Mouse (Mus musculus) midbrain, embryonic 10.5 days (tissue): ENCODE data around the gene Suclg1. TPM values are rescaled to one million over a fixed set of nuclear protein-coding genes. Genes with fewer than 3 reads are reported as not detected.

Experiments used
- DNase-seq: peaks from one replicate; pipeline ENCODE4 v3.0.0-alpha.2; 2017; ENCODE audit warnings: low spot score
- H3K27ac ChIP-seq: fragments of 300-500 bp; sonication (generic); replicated peaks from 2 replicates; pipeline ENCODE4 v1.5.1; 2016; ENCODE audit warnings: mild to moderate bottlenecking
- H3K27me3 ChIP-seq: fragments of 300-500 bp; sonication (generic); 2 replicates; pipeline ENCODE4 v1.6.1; 2016; ENCODE audit warnings: low read depth, mild to moderate bottlenecking; ENCODE audit not compliant: poor library complexity, severe bottlenecking
- H3K36me3 ChIP-seq: fragments of 300-500 bp; sonication (generic); 2 replicates; pipeline ENCODE4 v1.6.1; 2016; ENCODE audit warnings: mild to moderate bottlenecking, moderate library complexity
- H3K4me1 ChIP-seq: fragments of 300-500 bp; sonication (generic); 2 replicates; pipeline ENCODE4 v1.6.1; 2016
- H3K4me3 ChIP-seq: fragments of 300-500 bp; sonication (generic); 2 replicates; pipeline ENCODE4 v1.5.1; 2016; ENCODE audit warnings: mild to moderate bottlenecking, moderate library complexity
- H3K9me3 ChIP-seq: fragments of 300-500 bp; sonication (generic); replicated peaks from 2 replicates; pipeline ENCODE4 v1.6.1; 2016; ENCODE audit warnings: mild to moderate bottlenecking
- WGBS: fragments of 180-500 bp; shearing (Covaris S2); methylation state at CpG from one replicate; pipeline ENCODE4 v1.1.7; 2016; 5-methylcytosine and 5-hydroxymethylcytosine counted together
- polyA plus RNA-seq: library from polyadenylated mRNA; unstranded; fragments of >200 nt; fragmentation: Nextera tagmentation; extraction: Ambion mirVana; gene quantifications from 2 replicates; pipeline ENCODE4 v1.2.1, GENCODE M21; 2016

Gene Suclg1
- polyA plus RNA-seq, 1 experiment from 2014 or later = 176 TPM

DNA sequence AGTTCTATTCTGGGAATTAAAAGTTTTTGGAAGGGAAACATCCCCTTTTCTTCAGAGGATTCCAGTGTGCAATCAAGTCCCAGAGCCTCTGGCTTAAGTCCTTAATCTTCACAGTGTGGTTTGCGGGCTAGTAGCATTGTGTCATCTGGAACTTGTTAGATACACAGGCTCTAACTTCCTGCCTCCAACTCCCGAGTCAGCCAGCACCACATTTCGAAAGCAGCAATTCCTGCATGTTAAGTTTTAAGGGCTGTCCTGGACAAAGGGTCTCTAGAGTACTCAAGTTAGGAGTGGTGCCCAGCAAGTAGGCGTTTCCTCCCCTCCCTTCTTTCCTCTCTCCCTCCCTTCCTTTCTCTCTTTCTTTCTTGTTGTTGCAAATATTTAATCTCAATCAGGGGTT is 19.8 kb upstream of the Suclg1 start:
- DNase-seq = no peak
- no peak overlapping the region for H3K27ac ChIP-seq
- H3K4me1 ChIP-seq = no peaks in the 10 kb centered on the region
- H3K27me3 ChIP-seq = no peaks in the 10 kb centered on the region
- no peak overlapping the region for H3K4me3 ChIP-seq
- WGBS = 68% methylated on average over 4 of the region's 4 CpGs
- no peaks in the 10 kb centered on the region for H3K36me3 ChIP-seq
- H3K9me3 ChIP-seq = no peaks in the 10 kb centered on the region

DNA sequence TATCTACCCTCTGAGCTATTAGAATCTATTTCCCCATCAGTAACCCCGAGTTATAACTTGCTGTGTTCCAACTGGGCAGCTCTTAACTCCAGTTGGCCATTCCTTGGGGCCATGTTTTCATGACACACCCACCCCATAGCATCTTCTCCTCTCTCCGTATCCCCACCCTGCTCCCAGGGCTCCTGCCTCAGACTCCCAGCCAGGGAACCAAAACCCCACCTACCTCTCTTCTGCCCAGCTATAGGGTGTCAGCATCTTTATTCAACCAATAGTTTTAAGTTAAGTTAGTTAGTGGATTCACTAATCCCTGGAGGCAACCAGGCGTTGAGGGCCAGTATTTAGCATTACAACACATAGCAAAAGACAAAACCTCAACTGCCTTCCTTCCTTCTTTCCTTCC is 19.3 kb upstream of the Suclg1 start:
- no peaks in the 10 kb centered on the region for H3K27me3 ChIP-seq
- H3K36me3 ChIP-seq = no peaks in the 10 kb centered on the region
- DNase-seq = no peak
- no peaks in the 10 kb centered on the region for H3K4me1 ChIP-seq
- H3K4me3 ChIP-seq = no peak overlapping the region
- H3K27ac ChIP-seq = no peak overlapping the region
- H3K9me3 ChIP-seq = no peaks in the 10 kb centered on the region
- 61% methylated on average over 3 of the region's 3 CpGs for WGBS

DNA sequence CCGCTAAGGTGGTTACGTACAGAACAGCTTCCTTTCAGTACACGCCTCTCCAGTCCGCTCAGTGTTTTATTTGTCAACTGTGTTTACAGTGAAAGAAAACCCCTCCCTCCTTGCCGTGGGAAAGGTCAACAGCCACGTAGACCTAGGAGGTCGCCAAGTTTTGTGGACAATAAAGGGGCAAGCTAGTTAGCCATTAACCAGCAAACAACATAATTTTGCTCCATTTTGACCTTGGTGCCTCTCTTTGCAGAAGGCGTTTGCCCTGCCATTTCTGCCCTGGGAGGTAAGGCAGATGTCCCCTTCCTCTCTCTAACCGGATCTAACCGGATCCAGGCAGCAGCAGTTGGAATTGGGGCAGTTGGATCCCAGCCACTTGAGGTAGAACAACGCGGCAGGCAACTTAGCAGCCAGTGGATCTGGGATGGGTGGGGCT is 16.0 kb upstream of the Suclg1 start:
- no peaks in the 10 kb centered on the region for H3K4me1 ChIP-seq
- WGBS = 91% methylated on average over 12 of the region's 12 CpGs
- no peaks in the 10 kb centered on the region for H3K36me3 ChIP-seq
- no peak overlapping the region for H3K4me3 ChIP-seq
- no peaks in the 10 kb centered on the region for H3K27me3 ChIP-seq
- H3K27ac ChIP-seq = no peak overlapping the region
- 0 out of 2 replicates have a peak, but pooled peaks cover 2% of the 10 kb centered on the region for H3K9me3 ChIP-seq
- DNase-seq = no peak

DNA sequence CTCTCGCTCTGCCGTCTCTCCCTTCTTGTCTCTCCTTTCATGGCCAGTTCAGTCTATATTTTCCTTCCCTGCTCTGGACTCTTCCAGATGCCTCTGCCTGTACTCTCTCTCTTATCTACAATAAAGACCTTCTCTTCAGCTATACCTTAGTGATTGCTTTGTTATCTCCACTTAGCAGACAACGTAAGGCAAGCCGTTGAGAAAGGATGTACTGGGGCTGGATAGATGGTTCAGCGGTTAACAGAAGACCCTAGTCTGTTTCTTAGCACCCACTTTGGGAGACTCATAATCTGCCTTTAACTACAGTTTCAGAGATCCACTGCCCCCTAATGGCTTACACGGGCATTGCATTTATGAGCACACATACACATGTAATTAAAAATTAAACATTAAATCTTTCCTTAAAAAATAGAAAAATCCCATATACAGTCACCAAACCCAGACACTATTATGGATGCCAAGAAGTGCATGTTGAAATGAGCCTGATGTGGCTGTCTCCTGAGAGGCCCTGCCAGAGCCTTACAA is 14.9 kb upstream of the Suclg1 start:
- Histone ChIP-seq H3K4me1 (no peaks in the 10 kb centered on the region), H3K36me3 (no peaks in the 10 kb centered on the region), H3K27me3 (no peaks in the 10 kb centered on the region), H3K27ac (no peak overlapping the region), H3K4me3 (no peak overlapping the region), H3K9me3 (0 out of 2 replicates have a peak, but pooled peaks cover 5% of the 10 kb centered on the region)
- 89% methylated on average over 6 of the region's 6 CpGs for WGBS
- no peak for DNase-seq

DNA sequence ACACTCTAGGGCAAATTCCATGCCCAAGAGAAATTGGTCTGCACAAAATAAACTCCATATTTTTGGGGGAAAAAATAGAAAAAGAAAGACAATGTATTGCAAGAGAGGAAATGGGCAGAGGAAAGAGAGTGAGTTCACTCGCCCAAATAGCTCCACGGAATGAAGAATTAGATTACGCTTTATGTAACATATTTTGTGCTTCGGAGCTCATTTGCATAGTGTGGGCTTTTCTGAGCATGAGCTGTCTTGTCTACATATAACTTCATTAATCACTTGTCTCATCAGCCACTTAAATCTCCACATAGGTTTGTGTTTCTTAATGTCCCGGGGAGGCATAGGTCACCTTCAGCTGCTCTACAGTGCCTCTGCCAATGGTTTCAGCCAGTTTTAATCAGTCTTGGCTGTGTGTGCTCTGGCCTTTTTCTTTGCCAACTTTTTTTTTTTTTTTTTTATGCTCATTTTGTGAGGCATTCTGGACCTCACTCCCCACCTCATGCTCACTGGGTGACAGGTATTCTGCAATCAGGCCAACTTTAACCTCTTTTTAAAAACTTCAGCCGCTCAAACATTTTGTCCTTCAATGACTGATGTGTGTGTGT is 13.8 kb upstream of the Suclg1 start:
- Histone ChIP-seq H3K36me3 (no peaks in the 10 kb centered on the region), H3K27me3 (no peaks in the 10 kb centered on the region), H3K4me1 (no peaks in the 10 kb centered on the region), H3K27ac (no peak overlapping the region), H3K4me3 (no peak overlapping the region), H3K9me3 (0 out of 2 replicates have a peak, but pooled peaks cover 5% of the 10 kb centered on the region)
- no peak for DNase-seq
- 92% methylated on average over 6 of the region's 6 CpGs for WGBS

DNA sequence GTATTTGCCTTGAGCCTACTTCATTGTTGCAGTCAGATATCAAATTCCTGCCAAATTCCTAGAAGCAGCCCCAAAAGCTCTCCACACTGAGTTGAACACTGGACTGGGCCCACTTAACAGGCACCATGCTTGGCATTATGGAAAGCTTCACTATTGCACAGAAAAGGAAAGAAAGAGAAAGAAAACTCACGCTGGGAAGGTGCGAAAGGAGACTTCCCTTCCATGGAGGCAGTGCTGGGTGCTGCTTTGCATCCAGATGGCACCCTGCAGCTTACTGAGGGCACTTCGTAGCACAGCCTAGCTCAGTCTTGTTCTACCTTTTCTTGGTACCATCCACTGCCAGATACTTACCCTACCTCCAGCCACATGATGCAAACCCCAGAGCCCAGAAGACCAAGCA is 12.5 kb upstream of the Suclg1 start:
- H3K36me3 ChIP-seq = no peaks in the 10 kb centered on the region
- H3K27me3 ChIP-seq = no peaks in the 10 kb centered on the region
- H3K27ac ChIP-seq = no peak overlapping the region
- H3K9me3 ChIP-seq = 0 out of 2 replicates have a peak, but pooled peaks cover 5% of the 10 kb centered on the region
- H3K4me1 ChIP-seq = no peaks in the 10 kb centered on the region
- DNase-seq = no peak
- no peak overlapping the region for H3K4me3 ChIP-seq
- WGBS = 69% methylated on average over 3 of the region's 3 CpGs

DNA sequence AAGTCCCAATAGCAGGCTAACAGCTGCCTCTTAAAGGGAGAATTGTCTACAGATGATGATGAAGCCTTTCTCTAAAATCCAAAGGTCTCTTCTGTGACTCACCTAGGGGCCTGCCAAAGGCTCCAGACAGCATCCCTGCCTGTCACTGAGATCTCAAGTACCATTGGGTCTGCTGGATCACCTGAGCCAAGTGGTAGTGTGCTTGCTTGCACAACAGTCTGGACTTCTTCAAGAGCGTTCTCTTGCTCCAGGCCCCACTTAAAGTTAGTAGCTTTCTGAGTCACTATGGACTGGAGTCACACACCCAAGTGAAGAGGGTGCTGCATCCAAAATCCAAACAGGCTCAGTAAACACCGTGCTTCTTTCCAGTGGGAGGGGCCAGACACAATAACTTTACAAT is 1.4 kb upstream of the Suclg1 start:
- 80% methylated on average over 2 of the region's 2 CpGs for WGBS
- no peak for DNase-seq

DNA sequence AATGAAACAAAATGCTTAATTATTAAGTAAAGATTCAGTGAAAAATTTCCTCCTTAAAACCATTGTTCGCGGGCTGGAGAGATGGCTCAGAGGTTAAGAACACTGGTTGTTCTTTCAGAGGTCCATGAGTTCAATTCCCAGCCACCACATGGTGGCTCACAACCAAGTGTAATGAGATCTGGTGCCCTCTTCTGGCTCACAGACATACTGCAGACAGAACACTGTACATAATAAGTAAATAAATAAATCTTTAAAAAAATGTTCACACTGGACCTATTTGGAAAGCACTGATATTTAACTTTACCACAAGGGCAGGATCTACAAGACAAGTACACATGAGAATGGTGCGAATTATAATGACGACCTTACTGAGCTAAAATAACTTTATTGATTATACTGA is 730 bp upstream of the Suclg1 start:
- Histone ChIP-seq H3K9me3 (no peaks in the 10 kb centered on the region), H3K4me3 (peak overlapping the region; percentile 94), H3K27me3 (no peaks in the 10 kb centered on the region), H3K4me1 (peaks cover 16% of the 10 kb centered on the region), H3K27ac (no peak overlapping the region), H3K36me3 (no peaks in the 10 kb centered on the region)
- no peak for DNase-seq
- 39% methylated on average over 4 of the region's 4 CpGs for WGBS

More for the DNA sequence above, 1.4 kb upstream of the Suclg1 start:
- H3K4me3 ChIP-seq = no peak overlapping the region
- no peaks in the 10 kb centered on the region for H3K9me3 ChIP-seq
- H3K27ac ChIP-seq = no peak overlapping the region
- H3K36me3 ChIP-seq = no peaks in the 10 kb centered on the region
- H3K4me1 ChIP-seq = peaks cover 16% of the 10 kb centered on the region
- no peaks in the 10 kb centered on the region for H3K27me3 ChIP-seq

DNA sequence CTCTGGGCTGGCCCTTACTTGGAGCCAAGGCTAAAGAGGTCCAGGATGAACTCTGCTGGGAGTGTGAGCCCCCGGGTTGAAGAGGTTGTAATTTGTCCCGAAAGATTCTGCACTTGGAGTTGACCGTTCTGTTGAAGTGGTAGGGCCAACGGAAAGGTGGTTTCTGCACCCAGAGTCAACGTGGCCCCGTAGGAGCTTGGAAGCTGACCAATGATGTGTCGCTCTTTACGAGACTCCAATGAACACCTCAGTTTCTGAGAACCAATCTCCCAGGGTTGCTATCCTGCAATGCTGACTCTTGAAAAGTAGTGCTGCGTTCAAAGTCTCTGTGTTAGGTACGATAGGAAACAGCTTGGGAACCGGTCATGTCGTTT is 854 bp downstream of the Suclg1 start:
- H3K27ac ChIP-seq = peak overlapping the region; percentile 95
- no peaks in the 10 kb centered on the region for H3K36me3 ChIP-seq
- H3K4me1 ChIP-seq = peaks cover 16% of the 10 kb centered on the region
- H3K9me3 ChIP-seq = no peaks in the 10 kb centered on the region
- H3K27me3 ChIP-seq = no peaks in the 10 kb centered on the region
- H3K4me3 ChIP-seq = peak overlapping the region; percentile 94
- no peak for DNase-seq
- 14% methylated on average over 12 of the region's 12 CpGs for WGBS

DNA sequence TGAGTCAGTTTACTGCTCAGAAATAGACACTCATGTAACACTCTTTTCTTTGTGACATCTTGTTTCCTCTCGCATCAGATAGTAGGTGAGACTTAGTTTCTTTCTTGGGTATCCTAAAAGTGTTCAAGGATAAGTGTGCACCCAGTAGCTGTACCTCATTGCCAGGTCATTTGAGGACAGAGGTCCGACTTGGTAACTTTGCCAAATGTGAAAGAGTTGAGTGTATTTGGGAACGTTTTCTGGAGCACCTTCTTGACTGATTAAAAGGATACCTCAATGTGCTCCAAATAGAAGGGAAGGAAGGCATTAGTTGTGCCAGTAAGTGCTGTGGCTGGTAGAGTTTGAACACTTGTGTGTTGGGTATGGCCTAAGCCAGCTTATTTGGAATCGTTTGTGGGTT is 1.7 kb downstream of the Suclg1 start:
- no peak overlapping the region for H3K27ac ChIP-seq
- WGBS = 88% methylated on average over 4 of the region's 4 CpGs
- no peaks in the 10 kb centered on the region for H3K27me3 ChIP-seq
- DNase-seq = no peak
- peak overlapping the region; percentile 94; the same call in 1 of the 2 replicates for H3K4me3 ChIP-seq
- H3K9me3 ChIP-seq = no peaks in the 10 kb centered on the region
- peaks cover 16% of the 10 kb centered on the region for H3K4me1 ChIP-seq
- H3K36me3 ChIP-seq = no peaks in the 10 kb centered on the region

DNA sequence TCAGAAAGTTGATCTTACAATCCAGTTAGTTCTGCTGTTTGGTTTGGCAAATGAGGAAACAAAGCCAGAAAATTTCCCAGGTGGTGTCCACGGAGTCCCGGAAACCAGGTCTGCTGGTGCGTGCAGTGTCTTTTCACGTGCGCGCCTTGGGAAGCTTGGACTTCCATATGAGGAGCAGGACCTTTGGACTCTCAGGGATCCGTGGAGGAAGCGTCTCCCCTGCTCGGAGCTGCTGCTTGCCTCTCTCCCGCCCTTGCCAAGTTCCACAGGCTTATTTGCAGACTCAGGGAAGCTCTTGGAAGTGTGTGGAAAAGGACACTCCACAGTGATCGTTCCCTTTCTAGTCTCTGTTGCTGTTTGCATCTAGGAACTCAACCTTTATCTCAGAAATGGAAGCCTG is 3.2 kb downstream of the Suclg1 start:
- no peaks in the 10 kb centered on the region for H3K27me3 ChIP-seq
- H3K27ac ChIP-seq = no peak overlapping the region
- H3K9me3 ChIP-seq = no peaks in the 10 kb centered on the region
- peaks cover 16% of the 10 kb centered on the region for H3K4me1 ChIP-seq
- no peak overlapping the region for H3K4me3 ChIP-seq
- 92% methylated on average over 11 of the region's 11 CpGs for WGBS
- peaks cover 1% of the 10 kb centered on the region; the same call in 1 of the 2 replicates for H3K36me3 ChIP-seq
- DNase-seq = no peak

DNA sequence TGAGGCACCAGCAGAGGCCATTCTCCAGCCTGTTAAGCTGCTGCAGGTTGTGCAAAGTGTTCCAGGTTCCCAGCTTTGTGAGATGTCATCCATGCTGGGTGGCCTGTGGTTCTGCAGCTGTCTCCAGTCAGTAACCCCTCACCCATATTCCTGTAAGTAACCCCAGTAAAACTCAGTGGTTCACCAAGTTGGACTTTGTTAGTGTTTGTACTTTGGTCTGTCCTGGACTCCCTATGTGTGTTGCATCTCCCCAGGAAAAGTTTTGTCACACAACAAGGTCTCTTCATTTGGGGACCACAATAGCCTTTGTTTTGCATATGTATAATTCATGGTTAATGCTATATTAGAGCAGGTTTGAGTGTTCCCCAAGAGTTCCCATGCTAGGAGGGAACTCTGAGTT is 4.2 kb downstream of the Suclg1 start:
- Histone ChIP-seq H3K9me3 (no peaks in the 10 kb centered on the region), H3K27me3 (no peaks in the 10 kb centered on the region), H3K27ac (no peak overlapping the region), H3K4me3 (no peak overlapping the region), H3K4me1 (peaks cover 16% of the 10 kb centered on the region), H3K36me3 (peaks cover 11% of the 10 kb centered on the region)
- DNase-seq = no peak

DNA sequence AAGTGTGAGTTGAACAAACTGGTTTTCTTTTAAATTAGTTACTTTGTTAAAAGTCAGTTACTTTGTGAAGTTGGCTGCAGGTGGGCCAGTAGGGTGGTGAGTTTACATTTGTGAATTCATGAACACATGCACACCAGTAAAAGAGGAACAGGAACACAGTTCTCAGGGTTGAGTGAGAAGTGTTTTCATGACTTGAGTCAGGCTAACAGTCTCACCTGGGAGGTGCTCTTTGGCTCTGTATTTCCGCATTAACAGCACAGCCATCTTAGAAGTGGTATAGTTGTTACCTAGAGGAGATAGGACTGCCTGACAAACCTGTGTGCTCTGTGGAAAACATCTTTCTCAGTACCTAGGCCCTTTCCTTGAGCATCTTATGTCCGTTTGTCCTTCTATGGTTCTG is 4.8 kb downstream of the Suclg1 start:
- Histone ChIP-seq H3K27ac (no peak overlapping the region), H3K4me3 (no peak overlapping the region), H3K9me3 (no peaks in the 10 kb centered on the region), H3K4me1 (peaks cover 13% of the 10 kb centered on the region), H3K27me3 (no peaks in the 10 kb centered on the region), H3K36me3 (peaks cover 16% of the 10 kb centered on the region)
- 94% methylated on average over 2 of the region's 2 CpGs for WGBS
- no peak for DNase-seq
